Mouse (Mus musculus) 3T3-L1 (cell line): ENCODE measurements around the gene Slc17a2.
"Not testable (repeated sequence)": the region's sequence is repeated elsewhere in the genome, so short reads cannot be mapped to it uniquely, and the experiment has no call there.

Experiments
- DNase-seq: peaks from one replicate; pipeline ENCODE4 v3.0.0-alpha.2; 2015; ENCODE audit warnings: low read depth, low spot score

The Slc17a2 gene

GRCm38 (mm10) chr13:23806422-23807052 is at the start of gene Slc17a2:
Slc17a2 (plus strand) TSS chr13:23806993.
- no peak for DNase-seq

- DNase-seq: peak; percentile 34
Measured at GRCm38 (mm10) chr13:23757211-23757773, 49.5 kb upstream of the Slc17a2 start.

GRCm38 (mm10) chr13:23757921-23758320 is 48.9 kb upstream of the Slc17a2 start:
- DNase-seq: peak; percentile 26

GRCm38 (mm10) chr13:23759251-23759771 is 47.5 kb upstream of the Slc17a2 start:
- DNase-seq: no peak

- DNase-seq: no peak
Measured at GRCm38 (mm10) chr13:23759916-23760239, 46.9 kb upstream of the Slc17a2 start.

GRCm38 (mm10) chr13:23760240-23760971 is 46.4 kb upstream of the Slc17a2 start:
- peak; percentile 81 for DNase-seq

- DNase-seq: peak; percentile 95
Measured at GRCm38 (mm10) chr13:23760972-23761864, 45.6 kb upstream of the Slc17a2 start, which contains the start of gene Hist1h4a. Hist1h4a (minus strand) TSS chr13:23761230.

- peak; percentile 85 for DNase-seq
Measured at GRCm38 (mm10) chr13:23761871-23762821, 44.6 kb upstream of the Slc17a2 start, which contains the start of gene Hist1h3a. Hist1h3a (minus strand) TSS chr13:23762386.

GRCm38 (mm10) chr13:23763242-23763585 is 43.6 kb upstream of the Slc17a2 start:
- DNase-seq: no peak

- DNase-seq: peak; percentile 59
Measured at GRCm38 (mm10) chr13:23763586-23764323, 43.0 kb upstream of the Slc17a2 start, which contains the start of gene Hist1h1a. Hist1h1a (plus strand) TSS chr13:23763666.

- no peak for DNase-seq
Measured at GRCm38 (mm10) chr13:23764324-23765171, 42.2 kb upstream of the Slc17a2 start.

GRCm38 (mm10) chr13:23765172-23765513 is 41.6 kb upstream of the Slc17a2 start:
- no peak for DNase-seq

- DNase-seq: no peak
Measured at GRCm38 (mm10) chr13:23766772-23767171, 40.0 kb upstream of the Slc17a2 start.

- no peak for DNase-seq
Measured at GRCm38 (mm10) chr13:23768834-23769397, 37.9 kb upstream of the Slc17a2 start.

GRCm38 (mm10) chr13:23769613-23770012 is 37.2 kb upstream of the Slc17a2 start, which contains the start of gene Trim38:
Trim38 (plus strand) TSS chr13:23769913.
- DNase-seq: not testable (repeated sequence)

GRCm38 (mm10) chr13:23772561-23773313 is 34.1 kb upstream of the Slc17a2 start:
- no peak for DNase-seq

GRCm38 (mm10) chr13:23778339-23778738 is 28.5 kb upstream of the Slc17a2 start:
- no peak for DNase-seq

- DNase-seq: no peak
Measured at GRCm38 (mm10) chr13:23779025-23779424, 27.8 kb upstream of the Slc17a2 start.
